Mouse (Mus musculus): Measurements from ENCODE around the gene Cdh23. TPM values are rescaled to one million over a fixed set of nuclear protein-coding genes. Genes with fewer than 3 reads are reported as not detected.
A peak's percentile ranks its signal among the peaks of the same experiment; 100 is the strongest.

Gene Cdh23
- total and polyA plus RNA-seq, 2 experiments from 2014 or later: 1.9 to 13.1 TPM

- TF ChIP-seq CTCF (IDR thresholded peaks at IDR 0.05; ENCODE audit: low read depth): no peak
- no peak overlapping the region for H3K4me2 ChIP-seq (ENCODE audit: low read depth)
- DNase-seq: no peak
Observed at GRCm38 (mm10) chr10:60268738-60269137, 427.6 kb downstream of the Cdh23 start.

GRCm38 (mm10) chr10:60266842-60267401, 429.4 kb downstream of the Cdh23 start:
- TF ChIP-seq CTCF (IDR thresholded peaks at IDR 0.05; ENCODE audit: low read depth): no peak
- ATAC-seq: no peak
- 90% methylated on average over 8 of the region's 8 CpGs for WGBS

More at GRCm38 (mm10) chr10:60268738-60269137, 427.6 kb downstream of the Cdh23 start:
- Histone ChIP-seq H3K27me3 (ENCODE audit: insufficient read depth, low read length) (no peaks in the 10 kb centered on the region), H3K27ac (ENCODE audit: low read depth, low read length) (no peak overlapping the region), H3K4me1 (ENCODE audit: insufficient read depth) (no peaks in the 10 kb centered on the region), H3K4me3 (ENCODE audit: low read depth, low read length) (no peak overlapping the region), H3K9ac (no peak overlapping the region), H3K9me3 (ENCODE audit: low read length) (no peaks in the 10 kb centered on the region), H3K36me3 (ENCODE audit: insufficient read depth) (no peaks in the 10 kb centered on the region)
- ATAC-seq: no peak
- 95% methylated on average over 10 of the region's 11 CpGs for WGBS

GRCm38 (mm10) chr10:60265252-60265651, 431.0 kb downstream of the Cdh23 start:
- Histone ChIP-seq H3K36me3 (ENCODE audit: insufficient read depth) (no peaks in the 10 kb centered on the region), H3K9ac (no peak overlapping the region), H3K4me2 (ENCODE audit: low read depth) (no peak overlapping the region), H3K27me3 (ENCODE audit: insufficient read depth, low read length) (no peaks in the 10 kb centered on the region), H3K4me1 (ENCODE audit: insufficient read depth) (0 out of 2 replicates have a peak, but pooled peaks cover 3% of the 10 kb centered on the region), H3K27ac (ENCODE audit: low read depth, low read length) (no peak overlapping the region), H3K9me3 (ENCODE audit: low read length) (no peaks in the 10 kb centered on the region), H3K4me3 (ENCODE audit: low read depth, low read length) (no peak overlapping the region)
- ATAC-seq: peak; percentile 62
- no peak for TF ChIP-seq CTCF (IDR thresholded peaks at IDR 0.05; ENCODE audit: low read depth)
- peak; percentile 56 for DNase-seq
- 50% methylated on average over 10 of the region's 10 CpGs for WGBS

More at GRCm38 (mm10) chr10:60266842-60267401, 429.4 kb downstream of the Cdh23 start:
- Histone ChIP-seq H3K27ac (ENCODE audit: low read depth, low read length) (no peak overlapping the region), H3K27me3 (ENCODE audit: insufficient read depth, low read length) (no peaks in the 10 kb centered on the region), H3K4me2 (ENCODE audit: low read depth) (no peak overlapping the region), H3K4me1 (ENCODE audit: insufficient read depth) (0 out of 2 replicates have a peak, but pooled peaks cover 3% of the 10 kb centered on the region), H3K36me3 (ENCODE audit: insufficient read depth) (no peaks in the 10 kb centered on the region), H3K9ac (no peak overlapping the region), H3K9me3 (ENCODE audit: low read length) (no peaks in the 10 kb centered on the region), H3K4me3 (ENCODE audit: low read depth, low read length) (no peak overlapping the region)
- no peak for DNase-seq

- Histone ChIP-seq H3K36me3 (ENCODE audit: insufficient read depth) (no peaks in the 10 kb centered on the region), H3K4me1 (ENCODE audit: insufficient read depth) (0 out of 2 replicates have a peak, but pooled peaks cover 3% of the 10 kb centered on the region), H3K4me3 (ENCODE audit: low read depth, low read length) (no peak overlapping the region), H3K27me3 (ENCODE audit: insufficient read depth, low read length) (no peaks in the 10 kb centered on the region), H3K9ac (no peak overlapping the region), H3K4me2 (ENCODE audit: low read depth) (no peak overlapping the region), H3K27ac (ENCODE audit: low read depth, low read length) (no peak overlapping the region), H3K9me3 (ENCODE audit: low read length) (no peaks in the 10 kb centered on the region)
- TF ChIP-seq CTCF (IDR thresholded peaks at IDR 0.05; ENCODE audit: low read depth): no peak
- ATAC-seq (no peak), DNase-seq (no peak)
- 94% methylated on average over 7 of the region's 7 CpGs for WGBS
Observed at GRCm38 (mm10) chr10:60263351-60263750, 432.9 kb downstream of the Cdh23 start.

- ATAC-seq (peak; percentile 91), DNase-seq (peak; percentile 82)
- WGBS: 29% methylated on average over 3 of the region's 3 CpGs
- Histone ChIP-seq H3K4me2 (ENCODE audit: low read depth) (no peak overlapping the region), H3K4me1 (ENCODE audit: insufficient read depth) (0 out of 2 replicates have a peak, but pooled peaks cover 3% of the 10 kb centered on the region), H3K36me3 (ENCODE audit: insufficient read depth) (no peaks in the 10 kb centered on the region), H3K27me3 (ENCODE audit: insufficient read depth, low read length) (no peaks in the 10 kb centered on the region), H3K4me3 (ENCODE audit: low read depth, low read length) (no peak overlapping the region), H3K9me3 (ENCODE audit: low read length) (no peaks in the 10 kb centered on the region), H3K27ac (ENCODE audit: low read depth, low read length) (peak overlapping the region; percentile 57; the same call in 1 of the 2 replicates), H3K9ac (no peak overlapping the region)
- no peak for TF ChIP-seq CTCF (IDR thresholded peaks at IDR 0.05; ENCODE audit: low read depth)
Observed at GRCm38 (mm10) chr10:60262386-60262785, 433.9 kb downstream of the Cdh23 start.

- no peak for ATAC-seq
- Histone ChIP-seq H3K4me2 (ENCODE audit: low read depth) (no peak overlapping the region), H3K4me3 (ENCODE audit: low read depth, low read length) (no peak overlapping the region), H3K27ac (ENCODE audit: low read depth, low read length) (no peak overlapping the region), H3K9ac (no peak overlapping the region), H3K9me3 (ENCODE audit: low read length) (no peaks in the 10 kb centered on the region), H3K36me3 (ENCODE audit: insufficient read depth) (no peaks in the 10 kb centered on the region), H3K4me1 (ENCODE audit: insufficient read depth) (0 out of 2 replicates have a peak, but pooled peaks cover 3% of the 10 kb centered on the region), H3K27me3 (ENCODE audit: insufficient read depth, low read length) (no peaks in the 10 kb centered on the region)
- 38% methylated on average over 5 of the region's 5 CpGs for WGBS
- no peak for TF ChIP-seq CTCF (IDR thresholded peaks at IDR 0.05; ENCODE audit: low read depth)
- DNase-seq: no peak
Observed at GRCm38 (mm10) chr10:60261530-60261929, 434.8 kb downstream of the Cdh23 start.

- H3K9ac ChIP-seq: no peak overlapping the region
- no peak overlapping the region for H3K27ac ChIP-seq (ENCODE audit: low read depth, low read length)
- H3K36me3 ChIP-seq (ENCODE audit: insufficient read depth): no peaks in the 10 kb centered on the region
- no peak overlapping the region for H3K4me3 ChIP-seq (ENCODE audit: low read depth, low read length)
- WGBS: 92% methylated on average over 5 of the region's 5 CpGs
- H3K9me3 ChIP-seq (ENCODE audit: low read length): no peaks in the 10 kb centered on the region
- TF ChIP-seq CTCF (IDR thresholded peaks at IDR 0.05; ENCODE audit: low read depth): no peak
- H3K27me3 ChIP-seq (ENCODE audit: insufficient read depth, low read length): no peaks in the 10 kb centered on the region
- no peak for ATAC-seq
- DNase-seq: no peak
- H3K4me1 ChIP-seq (ENCODE audit: insufficient read depth): 0 out of 2 replicates have a peak, but pooled peaks cover 3% of the 10 kb centered on the region
- H3K4me2 ChIP-seq (ENCODE audit: low read depth): no peak overlapping the region
Observed at GRCm38 (mm10) chr10:60260557-60261294, 435.6 kb downstream of the Cdh23 start.

Data from forebrain, postnatal 0 days (tissue).